Mouse (Mus musculus) forebrain, embryonic 13.5 days (tissue): ENCODE results near the gene Ppdpf. TPM values are rescaled to one million over a fixed set of nuclear protein-coding genes. Genes with fewer than 3 reads are reported as not detected.

Source experiments
- ATAC-seq: fragments of 200-750 bp; cut with Nextera tagmentation; 2 replicates; pipeline ENCODE4 v1.8.0; 2017
- H3K27ac ChIP-seq: fragments of 300-500 bp; sonication (generic); 2 replicates; pipeline ENCODE4 v1.5.1; 2015; ENCODE audit warnings: inconsistent platforms, mild to moderate bottlenecking, moderate library complexity
- H3K27me3 ChIP-seq: fragments of 300-500 bp; sonication (generic); 2 replicates; pipeline ENCODE4 v1.6.1; 2015; ENCODE audit warnings: mild to moderate bottlenecking, inconsistent platforms
- H3K36me3 ChIP-seq: fragments of 300-500 bp; sonication (generic); 2 replicates; pipeline ENCODE4 v1.6.1; 2015; ENCODE audit warnings: mild to moderate bottlenecking, inconsistent platforms; ENCODE audit not compliant: poor library complexity, severe bottlenecking
- H3K4me1 ChIP-seq: fragments of 300-500 bp; sonication (generic); 2 replicates; pipeline ENCODE4 v1.6.1; 2015; ENCODE audit warnings: inconsistent platforms
- H3K4me2 ChIP-seq: fragments of 300-500 bp; sonication (generic); 2 replicates; pipeline ENCODE4 v1.6.1; 2015; ENCODE audit warnings: inconsistent platforms, mild to moderate bottlenecking, moderate library complexity
- H3K4me3 ChIP-seq: fragments of 300-500 bp; sonication (generic); 2 replicates; pipeline ENCODE4 v1.5.1; 2015; ENCODE audit warnings: mild to moderate bottlenecking, inconsistent platforms
- H3K9ac ChIP-seq: fragments of 300-500 bp; sonication (generic); 2 replicates; pipeline ENCODE4 v1.6.1; 2015; ENCODE audit warnings: mild to moderate bottlenecking, inconsistent platforms
- H3K9me3 ChIP-seq: fragments of 300-500 bp; sonication (generic); replicated peaks from 2 replicates; pipeline ENCODE4 v1.6.1; 2016; ENCODE audit warnings: inconsistent platforms
- WGBS: fragments of 180-500 bp; shearing (Covaris S2); methylation state at CpG from one replicate; pipeline ENCODE4 v1.1.7; 2015; 5-methylcytosine and 5-hydroxymethylcytosine counted together
- polyA plus RNA-seq: library from polyadenylated mRNA; unstranded; fragments of >200 nt; fragmentation: Nextera tagmentation; extraction: Ambion mirVana; gene quantifications from 2 replicates; pipeline ENCODE4 v1.2.1, GENCODE M21; 2015

The Ppdpf gene
- polyA plus RNA-seq, 1 experiment from 2014 or later, result 540 TPM

- 0 out of 2 replicates have a peak, but pooled peaks cover 6% of the 10 kb centered on the region for H3K27me3 ChIP-seq
- 92% methylated on average over 3 of the region's 3 CpGs for WGBS
- no peak for ATAC-seq
- H3K9me3 ChIP-seq, result no peaks in the 10 kb centered on the region
- H3K4me1 ChIP-seq, result no peaks in the 10 kb centered on the region
- H3K4me2 ChIP-seq, result no peak within 1 kb of the TSS
- no peak within 1 kb of the TSS for H3K9ac ChIP-seq
- no peak within 1 kb of the TSS for H3K27ac ChIP-seq
- no peak within 1 kb of the TSS for H3K4me3 ChIP-seq
- H3K36me3 ChIP-seq, result no peaks in the 10 kb centered on the region
These were observed 15.4 kb downstream of the Ppdpf start, which contains the start of gene Ptk6 for GRCm38 (mm10) chr2:181202422-181202821. Ptk6 (minus strand) TSS chr2:181202789.

- H3K9me3 ChIP-seq, result no peaks in the 10 kb centered on the region
- H3K4me3 ChIP-seq, result no peak overlapping the region
- 0 out of 2 replicates have a peak, but pooled peaks cover 6% of the 10 kb centered on the region for H3K27me3 ChIP-seq
- ATAC-seq, result no peak
- H3K4me2 ChIP-seq, result no peak overlapping the region
- no peaks in the 10 kb centered on the region for H3K4me1 ChIP-seq
- H3K27ac ChIP-seq, result no peak overlapping the region
- H3K36me3 ChIP-seq, result no peaks in the 10 kb centered on the region
- H3K9ac ChIP-seq, result no peak overlapping the region
- 82% methylated on average over 6 of the region's 6 CpGs for WGBS
These were observed 15.8 kb downstream of the Ppdpf start for GRCm38 (mm10) chr2:181202886-181203285.

- Histone ChIP-seq H3K4me3 (no peak overlapping the region), H3K9ac (no peak overlapping the region), H3K36me3 (no peaks in the 10 kb centered on the region), H3K4me1 (no peaks in the 10 kb centered on the region), H3K9me3 (no peaks in the 10 kb centered on the region), H3K4me2 (no peak overlapping the region), H3K27ac (no peak overlapping the region), H3K27me3 (peaks cover 15% of the 10 kb centered on the region; the same call in 1 of the 2 replicates)
- ATAC-seq, result no peak
- WGBS, result 82% methylated on average over 5 of the region's 5 CpGs
These were observed 18.6 kb downstream of the Ppdpf start for GRCm38 (mm10) chr2:181205678-181206077.

GRCm38 (mm10) chr2:181206118-181206517 is 19.1 kb downstream of the Ppdpf start:
- Histone ChIP-seq H3K4me1 (no peaks in the 10 kb centered on the region), H3K4me3 (no peak overlapping the region), H3K27ac (no peak overlapping the region), H3K9me3 (no peaks in the 10 kb centered on the region), H3K36me3 (no peaks in the 10 kb centered on the region), H3K4me2 (no peak overlapping the region), H3K27me3 (peaks cover 18% of the 10 kb centered on the region), H3K9ac (no peak overlapping the region)
- WGBS, result 84% methylated on average over 9 of the region's 9 CpGs
- ATAC-seq, result no peak

GRCm38 (mm10) chr2:181212389-181213020 is 25.5 kb downstream of the Ppdpf start:
- WGBS, result 2% methylated on average over 34 of the region's 34 CpGs
- ATAC-seq, result no peak
- H3K27ac ChIP-seq, result no peak overlapping the region

GRCm38 (mm10) chr2:181213021-181213445 is 26.0 kb downstream of the Ppdpf start, which contains the start of gene Srms:
Srms (minus strand) TSS chr2:181213185.
- Histone ChIP-seq H3K9ac (0 out of 2 replicates have a peak within 1 kb of the TSS, but pooled peaks have one; percentile 23), H3K4me2 (peak within 1 kb of the TSS; percentile 51), H3K9me3 (no peaks in the 10 kb centered on the region), H3K27ac (no peak within 1 kb of the TSS), H3K4me1 (peaks cover 12% of the 10 kb centered on the region), H3K4me3 (peak within 1 kb of the TSS; percentile 26), H3K27me3 (peaks cover 46% of the 10 kb centered on the region), H3K36me3 (no peaks in the 10 kb centered on the region)
- 2% methylated on average over 17 of the region's 17 CpGs for WGBS
- ATAC-seq, result no peak

More at GRCm38 (mm10) chr2:181212389-181213020, 25.5 kb downstream of the Ppdpf start:
- Histone ChIP-seq H3K27me3 (peaks cover 46% of the 10 kb centered on the region), H3K4me3 (peak overlapping the region; percentile 26), H3K4me2 (peak overlapping the region; percentile 51), H3K4me1 (peaks cover 12% of the 10 kb centered on the region), H3K36me3 (no peaks in the 10 kb centered on the region), H3K9me3 (no peaks in the 10 kb centered on the region), H3K9ac (0 out of 2 replicates have a peak overlapping the region, but pooled peaks have one; percentile 23)

- Histone ChIP-seq H3K27me3 (peaks cover 41% of the 10 kb centered on the region), H3K4me1 (peaks cover 24% of the 10 kb centered on the region), H3K4me3 (no peak overlapping the region), H3K4me2 (no peak overlapping the region), H3K36me3 (no peaks in the 10 kb centered on the region), H3K27ac (no peak overlapping the region), H3K9ac (no peak overlapping the region), H3K9me3 (no peaks in the 10 kb centered on the region)
- no peak for ATAC-seq
- WGBS, result 94% methylated on average over 6 of the region's 6 CpGs
These were observed 29.0 kb downstream of the Ppdpf start for GRCm38 (mm10) chr2:181216037-181216436.

- H3K27me3 ChIP-seq, result peaks cover 15% of the 10 kb centered on the region
- H3K4me2 ChIP-seq, result no peak overlapping the region
- peaks cover 12% of the 10 kb centered on the region for H3K4me1 ChIP-seq
- H3K4me3 ChIP-seq, result no peak overlapping the region
- no peaks in the 10 kb centered on the region for H3K36me3 ChIP-seq
- WGBS, result 66% methylated on average over 5 of the region's 5 CpGs
- H3K9ac ChIP-seq, result no peak overlapping the region
- ATAC-seq, result no peak
- no peaks in the 10 kb centered on the region for H3K9me3 ChIP-seq
- no peak overlapping the region for H3K27ac ChIP-seq
These were observed 31.9 kb downstream of the Ppdpf start for GRCm38 (mm10) chr2:181218881-181219485.

GRCm38 (mm10) chr2:181219538-181220216 is 32.6 kb downstream of the Ppdpf start, which contains the start of gene Fndc11:
Fndc11 (plus strand) TSS chr2:181220013.
- 5% methylated on average over 25 of the region's 25 CpGs for WGBS
- peak within 1 kb of the TSS; percentile 30 for H3K4me3 ChIP-seq
- no peaks in the 10 kb centered on the region for H3K36me3 ChIP-seq
- peaks cover 12% of the 10 kb centered on the region for H3K4me1 ChIP-seq
- peak within 1 kb of the TSS; percentile 64 for H3K4me2 ChIP-seq
- no peak within 1 kb of the TSS for H3K27ac ChIP-seq
- ATAC-seq, result peak; percentile 73
- H3K9me3 ChIP-seq, result no peaks in the 10 kb centered on the region
- H3K27me3 ChIP-seq, result peaks cover 9% of the 10 kb centered on the region
- peak within 1 kb of the TSS; percentile 37; the same call in 1 of the 2 replicates for H3K9ac ChIP-seq

GRCm38 (mm10) chr2:181220361-181220760 is 33.3 kb downstream of the Ppdpf start:
- no peak for ATAC-seq
- Histone ChIP-seq H3K4me3 (no peak overlapping the region; the same call in 1 of the 2 replicates), H3K9me3 (no peaks in the 10 kb centered on the region), H3K4me2 (peak overlapping the region; percentile 64), H3K4me1 (peaks cover 12% of the 10 kb centered on the region), H3K27ac (no peak overlapping the region), H3K9ac (no peak overlapping the region; the same call in 1 of the 2 replicates), H3K27me3 (peaks cover 9% of the 10 kb centered on the region; the same call in 1 of the 2 replicates), H3K36me3 (no peaks in the 10 kb centered on the region)
- 51% methylated on average over 2 of the region's 2 CpGs for WGBS

GRCm38 (mm10) chr2:181224994-181225393 is 37.9 kb downstream of the Ppdpf start:
- no peak for ATAC-seq
- Histone ChIP-seq H3K9ac (no peak overlapping the region), H3K4me2 (no peak overlapping the region), H3K9me3 (no peaks in the 10 kb centered on the region), H3K27ac (no peak overlapping the region), H3K4me3 (no peak overlapping the region), H3K27me3 (peaks cover 3% of the 10 kb centered on the region; the same call in 1 of the 2 replicates), H3K4me1 (peaks cover 5% of the 10 kb centered on the region), H3K36me3 (no peaks in the 10 kb centered on the region)
- WGBS, result 79% methylated on average over 2 of the region's 2 CpGs

- 87% methylated on average over 3 of the region's 3 CpGs for WGBS
- Histone ChIP-seq H3K4me2 (no peak overlapping the region), H3K4me3 (no peak overlapping the region), H3K9me3 (no peaks in the 10 kb centered on the region), H3K27me3 (no peaks in the 10 kb centered on the region), H3K9ac (no peak overlapping the region), H3K4me1 (no peaks in the 10 kb centered on the region), H3K36me3 (no peaks in the 10 kb centered on the region), H3K27ac (no peak overlapping the region)
- ATAC-seq, result no peak
These were observed 40.1 kb downstream of the Ppdpf start for GRCm38 (mm10) chr2:181227122-181227521.
